Mouse (Mus musculus) 416B (cell line): ENCODE data around the gene Agfg1.
"Not testable (repeated sequence)": the region's sequence is repeated elsewhere in the genome, so short reads cannot be mapped to it uniquely, and the experiment has no call there.

ENCODE experiments used
- DNase-seq: peaks from one replicate; pipeline ENCODE4 v3.0.0; 2011; ENCODE audit warnings: low read depth

The Agfg1 gene

GRCm38 (mm10) chr1:82913025-82913424 is 73.7 kb downstream of the Agfg1 start, which contains the start of gene A030005L19Rik:
A030005L19Rik (plus strand) TSS chr1:82913325.
- peak; percentile 47 for DNase-seq

- DNase-seq, result peak; percentile 32
These were observed 74.2 kb downstream of the Agfg1 start for GRCm38 (mm10) chr1:82913434-82913833.

DNA sequence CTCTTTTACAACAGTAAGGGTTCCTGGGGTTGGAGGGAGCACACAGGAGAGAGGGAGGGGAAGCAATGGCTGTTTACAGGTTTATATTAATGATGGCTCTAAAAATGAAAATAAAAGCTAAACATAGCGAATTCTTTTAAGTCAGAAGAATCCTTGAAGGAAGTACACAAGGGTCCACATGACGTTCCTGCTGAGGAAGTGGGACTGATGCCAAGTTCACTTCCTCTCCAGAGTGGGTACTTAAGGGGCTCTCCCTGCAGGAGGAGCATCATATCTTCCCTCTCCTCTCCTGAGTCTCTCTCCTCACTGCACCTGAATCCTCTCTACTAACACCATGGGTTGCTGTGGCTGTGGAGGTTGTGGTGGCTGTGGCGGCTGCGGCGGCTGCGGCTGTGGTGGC is 85.4 kb downstream of the Agfg1 start, which contains the start of gene A030014E15Rik:
TSS of gene A030014E15Rik (plus strand) at position 268 of the 400 bp plus-strand sequence.
- DNase-seq, result no peak

DNA sequence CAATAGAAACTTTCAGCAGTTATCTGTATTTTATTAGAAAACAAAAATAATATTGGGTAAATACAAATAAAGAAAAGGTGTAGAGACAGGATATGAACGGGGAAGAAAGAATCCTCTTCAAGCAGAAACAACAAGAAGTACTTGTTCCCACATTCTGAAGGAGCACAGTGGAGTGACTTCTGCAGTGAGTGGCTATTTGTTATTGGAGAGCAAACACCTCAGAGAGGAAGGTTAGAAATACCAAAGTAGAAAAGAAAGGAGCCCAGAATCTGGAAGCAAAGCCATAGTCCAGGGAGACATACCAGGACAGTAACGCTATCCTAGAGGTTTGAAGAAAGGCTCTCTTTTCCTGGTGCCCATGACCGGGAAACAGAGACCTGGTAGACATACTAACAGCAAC is 91.3 kb downstream of the Agfg1 start:
- DNase-seq, result not testable (repeated sequence)

DNA sequence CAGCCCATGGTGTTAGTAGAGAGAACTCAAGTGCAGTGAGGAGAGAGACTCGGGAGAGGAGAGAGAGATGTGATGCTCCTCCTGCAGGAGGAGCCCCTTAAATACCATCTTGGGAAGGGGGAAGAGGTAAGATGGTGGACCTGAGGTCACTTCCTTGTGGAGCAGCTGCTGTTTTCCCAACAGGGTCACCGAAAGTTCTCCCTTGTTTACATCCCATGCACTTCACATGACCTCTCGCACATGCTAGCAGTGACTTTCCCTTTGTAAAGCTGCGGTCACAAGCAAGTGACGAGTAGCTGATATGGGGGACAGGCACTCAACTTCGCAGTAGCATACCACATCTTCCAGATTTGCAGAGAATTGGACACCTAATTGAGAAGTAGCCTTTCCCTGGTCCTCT is 92.0 kb downstream of the Agfg1 start, which contains the start of gene Gm6217:
TSS of gene Gm6217 (minus strand) at position 74 of the 400 bp plus-strand sequence.
- DNase-seq, result not testable (repeated sequence)

DNA sequence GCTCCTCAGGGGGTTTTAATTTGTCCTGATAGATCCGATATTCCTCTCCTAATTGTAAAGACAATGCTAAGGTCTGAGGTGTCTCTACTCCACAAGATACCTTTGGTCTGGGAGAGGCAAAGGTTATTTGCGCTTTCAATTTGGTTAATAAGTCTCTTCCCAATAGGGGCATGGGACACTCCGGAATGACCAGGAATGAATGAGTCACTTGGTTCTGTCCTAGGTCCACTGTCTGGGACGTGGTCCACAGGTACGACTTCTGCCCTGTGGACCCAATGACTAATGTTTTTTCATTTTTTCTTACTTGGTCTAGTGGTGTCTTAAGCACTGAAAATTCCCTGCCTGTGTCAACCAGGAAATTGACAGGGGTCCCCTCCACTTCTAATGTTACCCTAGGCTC is 99.4 kb downstream of the Agfg1 start:
- no peak for DNase-seq

DNA sequence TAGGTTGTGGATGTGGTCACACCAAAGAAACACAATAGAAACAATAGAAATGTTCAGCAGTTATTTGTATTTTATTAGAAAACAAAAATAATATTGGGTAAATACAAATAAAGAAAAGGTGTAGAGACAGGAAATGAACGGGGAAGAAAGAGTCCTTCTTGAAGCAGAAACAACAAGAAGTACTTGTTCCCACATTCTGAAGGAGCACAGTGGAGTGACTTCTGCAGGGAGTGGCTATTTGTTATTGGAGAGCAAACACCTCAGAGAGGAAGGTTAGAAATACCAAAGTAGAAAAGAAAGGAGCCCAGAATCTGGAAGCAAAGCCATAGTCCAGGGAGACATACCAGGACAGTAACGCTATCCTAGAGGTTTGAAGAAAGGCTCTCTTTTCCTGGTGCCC is 103.2 kb downstream of the Agfg1 start:
- DNase-seq, result not testable (repeated sequence)

DNA sequence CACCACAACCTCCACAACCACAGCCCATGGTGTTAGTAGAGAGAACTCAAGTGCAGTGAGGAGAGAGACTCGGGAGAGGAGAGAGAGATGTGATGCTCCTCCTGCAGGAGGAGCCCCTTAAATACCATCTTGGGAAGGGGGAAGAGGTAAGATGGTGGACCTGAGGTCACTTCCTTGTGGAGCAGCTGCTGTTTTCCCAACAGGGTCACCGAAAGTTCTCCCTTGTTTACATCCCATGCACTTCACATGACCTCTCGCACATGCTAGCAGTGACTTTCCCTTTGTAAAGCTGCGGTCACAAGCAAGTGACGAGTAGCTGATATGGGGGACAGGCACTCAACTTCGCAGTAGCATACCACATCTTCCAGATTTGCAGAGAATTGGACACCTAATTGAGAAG is 104.0 kb downstream of the Agfg1 start, which contains the start of gene A030003K21Rik:
TSS of gene A030003K21Rik (minus strand) at position 94 of the 400 bp plus-strand sequence.
- not testable (repeated sequence) for DNase-seq

- DNase-seq, result peak; percentile 7
These were observed 106.7 kb downstream of the Agfg1 start for GRCm38 (mm10) chr1:82946029-82946428.

DNA sequence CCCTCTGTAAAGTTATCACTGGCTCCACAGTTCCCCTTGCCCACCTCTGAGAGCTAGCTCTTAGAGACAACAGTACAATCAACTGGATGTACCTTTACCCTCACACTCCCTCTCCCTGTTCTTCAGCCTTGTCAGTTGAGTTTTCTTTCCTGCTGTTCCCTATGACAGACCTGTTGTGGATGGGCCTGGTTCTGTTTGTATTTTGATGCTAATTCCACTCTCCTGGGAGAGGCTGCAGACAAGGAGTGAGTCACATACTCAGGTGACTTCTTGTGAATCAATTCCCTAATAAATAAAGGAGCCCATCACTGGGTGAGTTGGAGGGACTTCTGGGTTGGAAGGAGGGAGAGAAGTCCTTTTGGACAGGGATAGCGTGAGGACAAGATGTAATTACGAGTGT is 109.3 kb downstream of the Agfg1 start:
- DNase-seq, result no peak
